Mouse (Mus musculus): ENCODE measurements around the gene Gpnmb.

DNA sequence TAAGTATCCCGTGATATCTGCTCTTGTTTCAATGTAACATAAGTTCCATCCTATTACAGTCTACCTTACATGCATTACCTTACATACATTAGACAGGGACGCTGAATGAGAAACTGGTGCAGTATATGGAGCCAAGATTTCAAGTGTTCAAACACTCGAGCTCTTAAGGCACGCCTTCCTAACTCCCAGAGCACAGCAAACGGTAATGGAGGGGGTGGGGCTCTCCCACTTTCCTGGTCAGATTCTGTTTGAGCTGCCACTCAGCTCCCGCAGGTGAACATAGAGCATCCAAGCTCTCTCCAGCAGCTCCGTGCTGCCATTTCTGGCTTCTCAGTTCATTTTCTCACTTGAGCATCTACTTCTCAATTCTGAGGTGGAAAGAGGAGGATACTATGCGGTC, 82.1 kb downstream of the Gpnmb start:
- no peak for TF ChIP-seq TAL1 (IDR thresholded peaks at IDR 0.05; ENCODE audit: low read length)
- no peak for TF ChIP-seq GATA1 (IDR thresholded peaks at IDR 0.05; ENCODE audit: low read length)
